Mouse (Mus musculus) frontal cortex, postnatal 36 days (tissue): ENCODE measurements at regions not wholly inside any gene's neighbourhood (a gene's known extent, or its start where the extent isn't known, plus 50 kb on each side); places are given as distances from the start of the nearest gene placed in this dataset.

Source experiments
- DNase-seq, 2 experiments: peaks; one replicate each; pipeline ENCODE4 v3.0.0; 2022; ENCODE audit warnings: low spot score in 2 of 2

- no peak for DNase-seq
These were observed 185.7 kb downstream of the Plk2 start for GRCm38 (mm10) chr13:110580570-110580969.

GRCm38 (mm10) chr13:110584765-110585164 lies 189.9 kb downstream of the Plk2 start:
- no peak for DNase-seq

GRCm38 (mm10) chr13:110594630-110595029 lies 199.8 kb downstream of the Plk2 start:
- no peak for DNase-seq

- no peak for DNase-seq
These were observed 204.8 kb downstream of the Plk2 start for GRCm38 (mm10) chr13:110599666-110600065.

GRCm38 (mm10) chr13:110600377-110600776 lies 205.5 kb downstream of the Plk2 start:
- DNase-seq = no peak

GRCm38 (mm10) chr13:110601352-110601751 lies 206.5 kb downstream of the Plk2 start:
- no peak for DNase-seq

- no peak for DNase-seq
These were observed 207.0 kb downstream of the Plk2 start for GRCm38 (mm10) chr13:110601840-110602239.

GRCm38 (mm10) chr13:110602894-110603293 lies 208.0 kb downstream of the Plk2 start:
- DNase-seq = no peak

- peak; percentile 51 to 78 for DNase-seq
These were observed 224.2 kb downstream of the Plk2 start for GRCm38 (mm10) chr13:110619010-110619409.

GRCm38 (mm10) chr13:110627136-110627535 lies 232.3 kb downstream of the Plk2 start:
- peak; percentile 48 to 54 for DNase-seq

- peak; percentile 87 to 91 for DNase-seq
These were observed 232.9 kb downstream of the Plk2 start for GRCm38 (mm10) chr13:110627732-110628131.

- no peak for DNase-seq
These were observed 233.4 kb downstream of the Plk2 start for GRCm38 (mm10) chr13:110628201-110628600.

- DNase-seq = no peak
These were observed 238.5 kb downstream of the Plk2 start for GRCm38 (mm10) chr13:110633261-110633781.

GRCm38 (mm10) chr13:110633899-110634298 lies 239.1 kb downstream of the Plk2 start:
- DNase-seq = no peak

- DNase-seq = no peak
These were observed 247.9 kb downstream of the Plk2 start for GRCm38 (mm10) chr13:110642792-110643191.

GRCm38 (mm10) chr13:110643198-110643896 lies 248.5 kb downstream of the Plk2 start:
- peak in 1 of 2 experiments; percentile 31 for DNase-seq

GRCm38 (mm10) chr13:110643897-110644213 lies 249.0 kb downstream of the Plk2 start:
- no peak for DNase-seq

- no peak for DNase-seq
These were observed 254.5 kb downstream of the Plk2 start for GRCm38 (mm10) chr13:110649378-110649777.

- peak in 1 of 2 experiments; percentile 56 for DNase-seq
These were observed 255.1 kb downstream of the Plk2 start for GRCm38 (mm10) chr13:110649870-110650497.

- no peak for DNase-seq
These were observed 257.4 kb downstream of the Plk2 start for GRCm38 (mm10) chr13:110652201-110652600.

- no peak for DNase-seq
These were observed 270.4 kb downstream of the Plk2 start for GRCm38 (mm10) chr13:110665073-110665800.

GRCm38 (mm10) chr13:110667276-110667956 lies 272.6 kb downstream of the Plk2 start:
- DNase-seq = no peak
